Mouse (Mus musculus) erythroblast, embryonic 14.5 days (primary cell): ENCODE measurements at regions not wholly inside any gene's neighbourhood (a gene's known extent, or its start where the extent isn't known, plus 50 kb on each side); places are given as distances from the start of the nearest gene placed in this dataset.

ENCODE experiments used
- GATA1 ChIP-seq: IDR thresholded peaks from 2 replicates; pipeline ENCODE4 v1.6.1; 2012; ENCODE audit warnings: low read length, inconsistent platforms, mixed read lengths
- TAL1 ChIP-seq: IDR thresholded peaks from 3 replicates; pipeline ENCODE4 v1.6.1; 2012; ENCODE audit warnings: low read length, inconsistent platforms, mixed read lengths

- TF ChIP-seq GATA1 (no peak), TAL1 (no peak)
Observed at GRCm38 (mm10) chr16:76865731-76866464, 147.6 kb upstream of the Usp25 start.
